Mouse (Mus musculus) testis, adult 2 months (tissue): ENCODE results near the gene Ddost. TPM values are rescaled to one million over a fixed set of nuclear protein-coding genes. Genes with fewer than 3 reads are reported as not detected.

ENCODE experiments used
- H3K27ac ChIP-seq: fragments of 200-500 bp; 2 replicates; pipeline ENCODE4 v1.5.1; 2012; ENCODE audit warnings: low read depth, low read length; ENCODE audit not compliant: control insufficient read depth, insufficient read depth
- H3K27me3 ChIP-seq: fragments of 200-500 bp; 2 replicates; pipeline ENCODE4 v1.6.1; 2012; ENCODE audit warnings: mild to moderate bottlenecking, low read length, moderate library complexity; ENCODE audit not compliant: control insufficient read depth, insufficient read depth
- H3K36me3 ChIP-seq: fragments of 200-500 bp; 2 replicates; pipeline ENCODE4 v1.6.1; 2012; ENCODE audit warnings: mild to moderate bottlenecking, low read length; ENCODE audit not compliant: control insufficient read depth, insufficient read depth
- H3K4me1 ChIP-seq: fragments of 200-500 bp; 2 replicates; pipeline ENCODE4 v1.6.1; 2012; ENCODE audit warnings: low read length; ENCODE audit not compliant: control insufficient read depth, insufficient read depth
- H3K4me3 ChIP-seq: fragments of 200-500 bp; 2 replicates; pipeline ENCODE4 v1.5.1; 2012; ENCODE audit warnings: low read depth, mild to moderate bottlenecking, low read length, moderate library complexity, mixed read lengths; ENCODE audit not compliant: control insufficient read depth
- CTCF ChIP-seq: fragments of 200-500 bp; IDR thresholded peaks from 2 replicates; pipeline ENCODE4 v1.5.1; 2012; ENCODE audit warnings: low read depth, mild to moderate bottlenecking, inconsistent platforms, low read length, moderate library complexity; ENCODE audit not compliant: control insufficient read depth, insufficient read depth, insufficient replicate concordance
- POLR2A ChIP-seq: fragments of 200-500 bp; IDR thresholded peaks from 2 replicates; pipeline ENCODE4 v1.6.1; 2012; ENCODE audit warnings: low read depth, mild to moderate bottlenecking, inconsistent platforms, low read length, moderate library complexity; ENCODE audit not compliant: control insufficient read depth
- polyA plus RNA-seq: library from polyadenylated mRNA; depleted of rRNA; stranded (reverse); fragments of >200 nt; gene quantifications from 2 replicates; pipeline ENCODE4 v1.2.3, GENCODE M21; 2012

Ddost gene
- polyA plus RNA-seq, 1 experiment: 177 TPM

DNA sequence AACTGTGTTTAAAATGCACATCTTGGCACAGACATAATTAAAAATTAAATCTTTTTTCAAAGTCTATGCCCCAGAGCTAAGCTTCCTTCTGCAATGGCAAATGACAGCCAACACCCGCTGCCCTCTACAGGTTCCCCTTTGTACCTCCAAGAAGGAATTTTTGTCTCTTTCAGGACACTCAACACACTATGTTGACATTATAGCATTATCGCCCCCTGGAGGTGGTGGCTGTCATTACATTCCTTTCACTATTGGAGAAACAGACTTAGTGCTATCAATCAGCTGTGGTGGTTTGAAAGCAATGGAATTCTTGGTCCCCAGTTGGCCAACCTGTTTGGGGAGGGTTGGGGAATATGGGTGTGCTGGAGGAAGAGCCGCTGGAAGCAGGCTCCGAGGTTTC lies 35.4 kb downstream of the Ddost start:
- no peaks in the 10 kb centered on the region for H3K27me3 ChIP-seq
- no peak for TF ChIP-seq POLR2A
- TF ChIP-seq CTCF: peak; percentile 29; the same call in 1 of the 2 replicates
- H3K4me1 ChIP-seq: no peaks in the 10 kb centered on the region
- H3K27ac ChIP-seq: no peak overlapping the region
- H3K36me3 ChIP-seq: no peaks in the 10 kb centered on the region
- no peak overlapping the region for H3K4me3 ChIP-seq

GRCm38 (mm10) chr4:138341393-138341792 lies 36.9 kb downstream of the Ddost start:
- Histone ChIP-seq H3K27me3 (no peaks in the 10 kb centered on the region), H3K36me3 (no peaks in the 10 kb centered on the region), H3K4me3 (no peak overlapping the region), H3K4me1 (no peaks in the 10 kb centered on the region), H3K27ac (no peak overlapping the region)
- no peak for TF ChIP-seq POLR2A
- TF ChIP-seq CTCF: no peak

DNA sequence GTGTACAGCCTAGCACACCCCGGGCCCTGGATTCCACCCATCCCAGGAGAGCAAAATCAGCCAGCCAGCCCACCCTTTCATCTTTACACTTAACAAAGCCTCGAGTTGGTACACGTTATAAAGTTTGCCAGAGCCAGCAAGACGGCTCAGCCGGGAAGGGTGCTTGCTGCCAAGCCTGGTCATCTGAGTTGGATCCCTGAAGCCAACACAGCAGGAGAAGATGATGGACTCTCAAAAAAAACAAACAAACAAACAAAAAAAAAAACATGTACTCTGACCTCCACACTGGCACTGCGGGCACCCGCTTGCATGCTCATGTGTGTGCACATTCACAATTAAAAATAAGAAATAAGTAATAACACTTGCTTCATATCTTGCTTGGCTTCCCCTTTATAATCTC lies 37.5 kb downstream of the Ddost start:
- H3K27ac ChIP-seq: no peak overlapping the region
- TF ChIP-seq CTCF (no peak), POLR2A (no peak)
- no peak overlapping the region for H3K4me3 ChIP-seq
- no peaks in the 10 kb centered on the region for H3K27me3 ChIP-seq
- H3K4me1 ChIP-seq: no peaks in the 10 kb centered on the region
- H3K36me3 ChIP-seq: no peaks in the 10 kb centered on the region

- no peaks in the 10 kb centered on the region for H3K27me3 ChIP-seq
- H3K27ac ChIP-seq: no peak overlapping the region
- H3K4me3 ChIP-seq: no peak overlapping the region
- no peaks in the 10 kb centered on the region for H3K4me1 ChIP-seq
- H3K36me3 ChIP-seq: no peaks in the 10 kb centered on the region
- TF ChIP-seq POLR2A: no peak
- TF ChIP-seq CTCF: no peak
These were observed 38.2 kb downstream of the Ddost start for GRCm38 (mm10) chr4:138342778-138343177.

DNA sequence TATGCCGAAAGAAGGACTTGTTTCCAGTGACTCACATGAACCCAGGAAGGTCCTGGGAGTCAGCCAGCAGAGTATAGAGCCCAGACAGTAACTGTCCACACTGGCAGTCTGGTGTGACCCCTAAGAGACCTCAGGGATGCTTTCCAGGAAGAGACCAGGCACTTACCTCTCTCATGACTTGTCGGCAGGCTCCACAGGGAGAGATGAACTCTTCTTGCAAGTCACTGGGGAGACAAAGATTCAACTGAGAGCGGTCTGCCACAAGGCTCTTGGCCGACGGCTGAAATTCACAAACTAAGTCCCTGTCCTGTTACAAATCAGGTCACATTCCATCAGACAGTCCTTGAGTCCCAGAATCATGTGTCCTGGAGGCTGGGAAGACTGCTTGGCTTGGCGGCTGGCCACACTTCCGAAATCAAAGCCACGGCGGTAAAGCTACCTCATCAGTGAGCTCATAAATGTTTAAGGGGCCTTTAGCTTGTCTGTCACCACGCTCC lies 38.9 kb downstream of the Ddost start:
- no peaks in the 10 kb centered on the region for H3K4me1 ChIP-seq
- no peaks in the 10 kb centered on the region for H3K27me3 ChIP-seq
- no peaks in the 10 kb centered on the region for H3K36me3 ChIP-seq
- TF ChIP-seq POLR2A (no peak), CTCF (no peak)
- no peak overlapping the region for H3K4me3 ChIP-seq
- no peak overlapping the region; the same call in 1 of the 2 replicates for H3K27ac ChIP-seq

DNA sequence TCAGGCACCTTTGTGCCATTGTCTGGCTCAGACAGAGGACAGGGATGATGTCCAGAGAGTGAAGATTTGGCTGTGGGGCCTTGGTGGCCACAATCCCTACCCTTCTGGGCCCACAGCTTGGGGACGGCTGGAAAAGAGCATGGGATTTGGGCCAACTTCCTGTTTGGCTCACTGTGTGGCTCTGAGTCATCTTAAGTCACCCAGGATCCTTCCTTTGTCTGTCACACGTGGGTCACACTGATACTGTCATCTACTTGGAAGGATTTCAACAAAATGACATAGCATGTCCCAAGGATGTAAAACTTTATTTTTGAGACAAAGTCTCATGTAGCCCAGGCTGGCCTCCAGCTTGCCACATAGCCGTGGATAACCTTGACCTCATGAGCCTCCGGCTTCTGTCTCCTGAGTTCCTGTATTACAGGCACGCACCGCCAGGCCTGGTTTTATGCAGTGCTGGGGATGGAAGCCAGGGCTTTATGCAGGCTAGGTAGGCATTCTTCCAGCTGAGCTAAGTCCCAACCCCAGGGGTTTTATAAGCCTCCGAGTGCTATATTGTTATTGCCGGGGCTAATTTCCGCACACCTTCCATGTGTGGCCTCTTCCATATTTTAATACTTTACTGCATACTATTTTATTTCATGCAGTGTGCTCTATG lies 40.5 kb downstream of the Ddost start:
- H3K27me3 ChIP-seq: no peaks in the 10 kb centered on the region
- no peaks in the 10 kb centered on the region for H3K36me3 ChIP-seq
- H3K27ac ChIP-seq: no peak overlapping the region
- H3K4me3 ChIP-seq: no peak overlapping the region
- TF ChIP-seq POLR2A: no peak
- no peak for TF ChIP-seq CTCF
- H3K4me1 ChIP-seq: no peaks in the 10 kb centered on the region

GRCm38 (mm10) chr4:138347280-138347679 lies 42.8 kb downstream of the Ddost start:
- Histone ChIP-seq H3K36me3 (no peaks in the 10 kb centered on the region), H3K27ac (no peak overlapping the region), H3K4me1 (no peaks in the 10 kb centered on the region), H3K4me3 (no peak overlapping the region), H3K27me3 (no peaks in the 10 kb centered on the region)
- TF ChIP-seq CTCF (no peak), POLR2A (no peak)

GRCm38 (mm10) chr4:138348716-138349115 lies 44.2 kb downstream of the Ddost start:
- Histone ChIP-seq H3K27me3 (no peaks in the 10 kb centered on the region), H3K27ac (no peak overlapping the region; the same call in 1 of the 2 replicates), H3K4me1 (no peaks in the 10 kb centered on the region), H3K4me3 (no peak overlapping the region), H3K36me3 (no peaks in the 10 kb centered on the region)
- no peak for TF ChIP-seq CTCF
- TF ChIP-seq POLR2A: no peak

DNA sequence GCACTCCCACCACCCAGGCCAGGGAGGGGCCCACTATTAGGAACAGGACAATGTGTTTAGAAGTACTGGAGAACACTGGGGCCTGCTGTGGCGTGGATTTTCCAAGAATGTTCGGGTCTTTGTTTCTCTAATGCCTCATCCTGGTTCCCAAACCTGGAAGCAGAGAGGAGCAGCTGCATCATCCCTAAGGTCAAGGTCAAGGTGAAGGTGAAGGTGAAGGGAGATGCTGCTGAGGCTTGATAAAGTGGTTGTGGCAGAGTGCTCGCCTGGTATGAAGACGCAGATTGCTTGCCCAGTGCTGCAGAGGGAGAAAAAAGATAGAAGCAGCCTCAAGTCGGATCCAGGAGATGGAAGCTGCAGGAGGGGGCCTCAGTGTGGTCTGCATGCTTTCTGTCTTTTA lies 47.3 kb downstream of the Ddost start:
- TF ChIP-seq CTCF (no peak), POLR2A (no peak)

More for the DNA sequence above, 47.3 kb downstream of the Ddost start:
- Histone ChIP-seq H3K36me3 (no peaks in the 10 kb centered on the region), H3K4me1 (no peaks in the 10 kb centered on the region), H3K27me3 (no peaks in the 10 kb centered on the region), H3K27ac (no peak overlapping the region), H3K4me3 (no peak overlapping the region)
